Mouse (Mus musculus): ENCODE data around the gene Fut2. TPM values are rescaled to one million over a fixed set of nuclear protein-coding genes. Genes with fewer than 3 reads are reported as not detected.

Gene Fut2
- total RNA-seq (2021) = under 1 TPM in 1 of 2 experiments, not detected in 1; 0.12 TPM
- long read RNA-seq = 0 reads

DNA sequence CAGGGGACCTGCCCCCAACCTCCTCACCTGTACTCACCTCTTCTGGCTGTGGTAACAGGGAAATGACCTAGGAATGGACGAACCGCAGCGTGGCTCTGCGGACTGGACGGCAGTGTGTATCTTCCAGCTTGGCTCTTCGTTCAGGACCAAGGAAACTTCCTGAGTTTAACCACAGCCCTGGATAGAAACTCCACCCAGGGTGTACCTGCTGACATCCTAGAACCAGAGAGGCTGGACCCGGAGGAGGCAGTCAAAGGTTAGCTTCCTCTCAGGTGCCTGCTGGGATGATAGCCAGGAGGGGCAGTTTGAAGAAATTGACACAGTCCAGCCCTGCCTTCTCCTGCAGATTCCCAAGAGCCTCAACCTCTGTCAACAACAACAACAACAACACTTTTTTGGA is at the start of gene Fut2:
TSS of gene Fut2 (minus strand) at position 234 of the 400 bp plus-strand sequence.
- DNase-seq (ENCODE audit: low spot score in 2 of 2) = no peak

GRCm38 (mm10) chr7:45715090-45715708 is 49.0 kb upstream of the Fut2 start, which contains the start of gene Rpl18:
Rpl18 (plus strand) TSS chr7:45715457.
- DNase-seq (ENCODE audit: low spot score in 2 of 2) = peak; percentile 98

DNA sequence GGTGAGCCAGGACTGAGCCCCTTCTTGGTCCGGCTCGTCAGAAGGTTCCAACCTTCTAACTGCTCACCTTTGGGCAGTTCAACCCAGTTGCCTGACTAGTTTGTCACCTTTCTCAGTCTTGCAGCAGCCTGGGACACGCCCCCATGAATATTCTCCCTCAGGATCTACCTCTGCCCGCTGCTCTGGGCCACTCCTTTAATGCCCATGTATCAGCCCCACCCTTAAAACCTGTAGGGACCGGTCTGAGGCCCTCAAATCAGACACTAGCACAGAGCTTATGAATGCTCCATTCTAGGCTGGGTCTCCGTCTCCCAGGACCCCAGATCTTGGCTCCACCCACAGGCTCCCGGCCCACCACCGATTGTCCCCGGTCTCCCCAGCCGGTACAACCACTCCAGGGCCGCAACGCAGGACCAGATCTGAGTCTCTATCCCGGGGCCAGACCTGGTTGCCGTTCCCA is 48.5 kb upstream of the Fut2 start:
- DNase-seq (ENCODE audit: low spot score in 2 of 2) = no peak

DNA sequence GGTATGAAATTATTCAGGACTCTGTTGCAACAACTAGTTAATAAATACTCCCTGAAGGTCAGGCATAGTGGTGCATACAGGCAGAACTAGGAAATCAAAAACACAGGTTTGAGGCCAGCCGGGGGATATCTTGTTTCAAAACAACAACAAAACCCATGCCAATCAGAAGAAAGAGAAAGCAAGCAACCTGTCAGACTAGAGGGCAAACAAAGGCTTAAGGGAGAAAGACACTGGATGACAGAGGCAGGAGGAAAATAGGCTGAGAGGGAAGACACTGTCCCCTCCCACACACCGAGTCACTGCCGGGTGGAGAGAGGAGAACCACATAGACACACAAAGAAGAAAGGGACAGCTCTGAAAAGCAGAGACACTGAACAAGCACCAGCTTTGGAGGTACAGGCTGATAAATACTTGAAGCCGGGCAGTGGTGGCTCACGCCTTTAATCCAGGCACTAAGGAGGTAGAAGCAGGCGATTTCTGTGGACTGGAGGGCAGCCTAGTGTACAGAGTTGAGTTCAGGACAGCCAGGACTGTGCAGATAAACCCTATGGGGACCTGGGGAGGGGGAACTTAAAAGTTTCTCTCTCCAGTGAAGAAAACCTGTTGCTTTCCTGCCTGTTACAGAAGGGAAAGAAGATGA is 47.8 kb upstream of the Fut2 start:
- no peak for DNase-seq (ENCODE audit: low spot score in 2 of 2)

GRCm38 (mm10) chr7:45713396-45713795 is 47.2 kb upstream of the Fut2 start:
- no peak for DNase-seq (ENCODE audit: low spot score in 2 of 2)

- no peak for DNase-seq (ENCODE audit: low spot score in 2 of 2)
These were observed 46.0 kb upstream of the Fut2 start for GRCm38 (mm10) chr7:45712022-45712757.

GRCm38 (mm10) chr7:45711316-45712021 is 45.3 kb upstream of the Fut2 start:
- DNase-seq (ENCODE audit: low spot score in 2 of 2) = no peak

DNA sequence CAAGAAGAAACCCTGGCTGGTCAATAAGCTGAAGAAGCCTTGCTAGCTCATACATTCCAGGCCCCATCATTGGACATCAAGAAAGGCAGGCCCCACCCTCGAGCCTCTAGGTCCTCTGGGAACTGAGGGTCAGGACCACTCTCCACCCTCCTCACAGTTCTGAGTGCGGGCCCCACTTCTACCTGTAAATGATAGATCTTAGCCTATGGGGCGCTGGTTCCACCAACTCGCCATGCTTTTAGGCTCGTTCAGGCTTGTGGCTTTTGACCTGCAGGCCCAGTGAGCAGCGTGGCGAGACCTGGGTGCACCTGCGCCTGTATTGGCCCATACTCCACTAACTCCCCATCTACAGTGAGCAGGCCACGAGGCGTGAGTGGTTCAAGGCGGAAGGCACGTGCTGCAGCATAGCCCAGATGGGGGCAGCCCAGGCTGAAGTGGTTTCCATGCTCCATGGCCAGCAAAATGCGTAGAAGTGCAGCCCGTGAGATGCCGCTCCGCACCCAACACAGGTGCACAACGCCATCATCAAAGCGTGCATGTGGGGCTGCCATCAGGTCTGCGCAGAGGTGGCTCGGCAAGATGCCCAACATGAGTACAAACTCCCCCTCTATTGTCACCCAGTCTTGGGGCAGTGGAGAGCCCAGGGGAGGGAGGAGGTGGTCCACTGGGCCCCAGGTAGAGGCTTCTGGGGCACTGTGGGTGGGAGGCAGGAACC is 44.4 kb upstream of the Fut2 start:
- DNase-seq (ENCODE audit: low spot score in 2 of 2) = no peak

- no peak for DNase-seq (ENCODE audit: low spot score in 2 of 2)
These were observed 43.6 kb upstream of the Fut2 start for GRCm38 (mm10) chr7:45709677-45710355.

- DNase-seq (ENCODE audit: low spot score in 2 of 2) = no peak
These were observed 42.8 kb upstream of the Fut2 start for GRCm38 (mm10) chr7:45709036-45709435.

- DNase-seq (ENCODE audit: low spot score in 2 of 2) = no peak
These were observed 42.1 kb upstream of the Fut2 start for GRCm38 (mm10) chr7:45708221-45708761.

- DNase-seq (ENCODE audit: low spot score in 2 of 2) = peak; percentile 93 to 94
These were observed 41.3 kb upstream of the Fut2 start for GRCm38 (mm10) chr7:45707375-45707967.

GRCm38 (mm10) chr7:45706721-45707241 is 40.6 kb upstream of the Fut2 start:
- peak; percentile 82 to 83 for DNase-seq (ENCODE audit: low spot score in 2 of 2)

DNA sequence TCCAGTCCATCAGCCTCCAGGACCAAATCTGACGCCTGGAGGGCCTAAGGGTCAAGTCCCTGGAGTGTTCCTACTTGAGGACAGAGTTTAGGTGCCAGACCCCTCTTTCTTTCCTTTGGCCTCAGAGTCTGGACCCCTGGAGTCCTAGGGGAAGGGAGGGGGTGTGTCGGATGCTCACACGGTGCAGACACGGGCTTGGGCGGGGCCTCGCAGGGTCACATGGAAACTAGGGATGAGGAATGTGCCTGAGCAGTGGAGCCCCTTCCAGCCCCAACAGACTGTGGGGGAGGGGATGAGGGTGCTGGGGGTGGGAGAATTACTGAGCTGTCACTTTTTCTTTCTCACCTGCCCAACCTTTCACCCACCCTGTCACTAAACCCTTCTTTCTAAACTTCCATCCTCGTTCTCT is 39.7 kb upstream of the Fut2 start:
- peak; percentile 80 to 81 for DNase-seq (ENCODE audit: low spot score in 2 of 2)

DNA sequence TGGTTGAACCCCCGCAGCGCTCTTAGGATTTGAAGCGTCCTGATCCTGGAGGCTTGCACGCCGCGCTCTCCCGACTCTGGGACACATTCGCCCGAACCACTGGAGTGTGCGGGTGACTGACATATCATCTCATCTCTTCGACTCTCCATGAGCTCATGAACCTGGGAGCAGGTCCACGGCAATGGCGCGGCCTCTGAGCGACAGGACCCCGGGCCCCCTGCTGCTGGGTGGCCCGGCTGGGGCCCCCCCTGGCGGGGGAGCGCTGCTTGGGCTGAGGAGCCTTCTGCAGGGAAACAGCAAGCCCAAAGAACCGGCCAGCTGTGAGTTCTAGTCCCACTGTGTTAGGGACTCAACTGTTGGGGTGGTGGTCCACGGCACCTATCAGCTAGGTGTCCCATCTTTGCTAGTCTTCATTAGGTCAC is 39.3 kb upstream of the Fut2 start:
- no peak for DNase-seq (ENCODE audit: low spot score in 2 of 2)

- DNase-seq (ENCODE audit: low spot score in 2 of 2) = peak; percentile 100
These were observed 38.7 kb upstream of the Fut2 start, which contains the start of gene Dbp for GRCm38 (mm10) chr7:45704730-45705442. Dbp (plus strand) TSS chr7:45705088.

DNA sequence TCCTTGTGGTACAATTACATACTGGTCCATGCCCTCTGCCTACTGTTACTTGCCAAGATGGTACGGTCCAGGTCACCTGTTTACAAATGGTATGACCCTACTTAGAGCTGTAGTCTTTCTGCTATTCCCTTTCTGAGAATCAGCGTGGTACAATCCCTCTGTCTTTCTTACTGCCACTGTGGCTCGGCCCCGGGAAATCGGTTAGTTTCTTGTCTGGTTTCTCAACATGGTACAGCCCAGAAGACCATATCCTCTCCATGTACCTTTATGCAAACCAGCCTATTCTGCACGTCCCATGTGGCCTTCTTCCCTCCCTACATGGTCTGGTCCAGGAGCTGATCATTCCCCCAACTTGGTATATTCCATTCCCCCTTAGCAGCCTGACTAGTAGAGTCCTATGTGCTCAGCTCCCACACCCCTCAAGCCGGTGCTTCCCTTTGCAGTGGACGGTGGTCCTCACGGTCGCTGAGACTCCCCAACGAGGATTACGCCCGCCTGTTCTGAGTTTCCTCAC is 37.9 kb upstream of the Fut2 start:
- DNase-seq (ENCODE audit: low spot score in 2 of 2) = peak; percentile 76 to 85

DNA sequence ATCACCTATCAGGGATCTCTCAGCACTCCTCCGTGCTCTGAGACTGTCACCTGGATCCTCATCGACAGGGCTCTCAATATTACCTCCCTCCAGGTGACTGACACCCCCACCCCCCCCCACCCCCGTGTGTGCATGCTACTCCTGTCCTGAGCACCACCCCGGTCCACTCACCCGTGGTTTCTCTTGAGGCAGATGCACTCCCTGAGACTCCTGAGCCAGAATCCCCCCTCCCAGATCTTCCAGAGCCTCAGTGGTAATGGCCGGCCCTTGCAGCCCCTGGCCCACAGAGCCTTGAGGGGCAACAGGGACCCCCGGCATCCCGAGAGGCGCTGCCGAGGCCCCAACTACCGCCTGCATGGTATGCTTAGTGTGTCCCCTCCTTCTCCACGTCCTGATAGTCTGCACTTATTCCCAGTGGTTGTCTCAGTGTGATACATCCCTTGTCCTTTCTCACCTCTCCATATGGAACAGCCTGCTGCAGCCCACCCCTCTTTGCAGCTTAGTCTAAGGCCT is 37.4 kb upstream of the Fut2 start:
- DNase-seq (ENCODE audit: low spot score in 2 of 2) = no peak

All from layer of hippocampus, adult 18-20 months (tissue).